ENCODE assay signal across 18 mouse cellular contexts in genomic region chr1:136580266-136580665, GRCm38 (mm10). TPM values are rescaled to one million over a fixed set of nuclear protein-coding genes. Genes with fewer than 3 reads are reported as not detected.
DNase-seq lines count a peak whose midpoint lies in the region; ATAC-seq lines count a peak whose summit lies in the region.
"Had no signal": no experiment of that assay in that cellular context is flagged by ENCODE, and none has a peak within 500 bp of the region (broad histone marks: within the 10 kb centered on the region; RNA-seq: fewer than 3 reads in every experiment).

No protein-coding gene starts in this region.

- peak; percentile 31 for DNase-seq in thymus, postnatal 14 days
- DNase-seq in thymus, postnatal 10 days (ENCODE audit: low spot score in 2 of 2): no peak
- DNase-seq in ZHBTc4 (ENCODE audit: low read depth, low spot score): peak; percentile 29
- no peak for DNase-seq in urinary bladder, postnatal 14 days (ENCODE audit: low spot score)
- no peak for DNase-seq in heart, adult 11 months
- no peak for DNase-seq in heart, postnatal 4 days
- DNase-seq: adrenal gland, adult 2 months; cerebellum, adult 2 months; gastrocnemius, postnatal 10 days; heart, adult 2 months; kidney, adult 18-20 months; kidney, postnatal 14 days; layer of hippocampus, postnatal 36 days; left cerebral cortex, postnatal 4 days; liver; lung, postnatal 36 days had no signal

- ATAC-seq in megakaryocyte, adult 5-6 weeks (ENCODE audit: poor library complexity, severe bottlenecking): peak; percentile 62
- ATAC-seq: hindbrain, postnatal 0 days had no signal

RNA-seq across cellular contexts. Expression of gene Zfp281, which starts 44.4 kb away (rescaled TPM):
- 17.0 and 19.9 TPM in 2 replicates for total RNA-seq in megakaryocyte, adult 5-6 weeks (2015)
- 18.9 and 21.0 TPM in 2 replicates for total RNA-seq in megakaryocyte, adult 5-6 weeks (2017)
- 10 to 100 TPM; 14.2 TPM for total RNA-seq in heart, postnatal 4 days (2021)

Comparison
In these comparisons a context has a peak if more than half of its experiments do, and no peak if none do; other contexts are left out.
1. DNase-seq: peak in thymus, postnatal 14 days (single experiment) and ZHBTc4 (single experiment); none in thymus, postnatal 10 days (0 of 2), urinary bladder, postnatal 14 days (single experiment), heart, adult 11 months (single experiment) and heart, postnatal 4 days (single experiment).